Mouse (Mus musculus) frontal cortex, adult 2 months (tissue): Measurements from ENCODE around the gene Zfp874a. TPM values are rescaled to one million over a fixed set of nuclear protein-coding genes. Genes with fewer than 3 reads are reported as not detected.
"Not testable (repeated sequence)": the region's sequence is repeated elsewhere in the genome, so short reads cannot be mapped to it uniquely, and the experiment has no call there.

Experiments used
- DNase-seq, 2 experiments: peaks; one replicate each; pipeline ENCODE4 v3.0.0; 2022; ENCODE audit warnings: low spot score in 1 of 2; ENCODE audit errors: extremely low spot score in 1 of 2
- polyA plus RNA-seq: library from polyadenylated mRNA; depleted of rRNA; stranded (reverse); fragments of >200 nt; gene quantifications from 2 replicates; pipeline ENCODE4 v1.2.3, GENCODE M21; 2012; rRNA removed

Zfp874a gene
- polyA plus RNA-seq, result 8.2 and 8.4 TPM in 2 replicates

DNA sequence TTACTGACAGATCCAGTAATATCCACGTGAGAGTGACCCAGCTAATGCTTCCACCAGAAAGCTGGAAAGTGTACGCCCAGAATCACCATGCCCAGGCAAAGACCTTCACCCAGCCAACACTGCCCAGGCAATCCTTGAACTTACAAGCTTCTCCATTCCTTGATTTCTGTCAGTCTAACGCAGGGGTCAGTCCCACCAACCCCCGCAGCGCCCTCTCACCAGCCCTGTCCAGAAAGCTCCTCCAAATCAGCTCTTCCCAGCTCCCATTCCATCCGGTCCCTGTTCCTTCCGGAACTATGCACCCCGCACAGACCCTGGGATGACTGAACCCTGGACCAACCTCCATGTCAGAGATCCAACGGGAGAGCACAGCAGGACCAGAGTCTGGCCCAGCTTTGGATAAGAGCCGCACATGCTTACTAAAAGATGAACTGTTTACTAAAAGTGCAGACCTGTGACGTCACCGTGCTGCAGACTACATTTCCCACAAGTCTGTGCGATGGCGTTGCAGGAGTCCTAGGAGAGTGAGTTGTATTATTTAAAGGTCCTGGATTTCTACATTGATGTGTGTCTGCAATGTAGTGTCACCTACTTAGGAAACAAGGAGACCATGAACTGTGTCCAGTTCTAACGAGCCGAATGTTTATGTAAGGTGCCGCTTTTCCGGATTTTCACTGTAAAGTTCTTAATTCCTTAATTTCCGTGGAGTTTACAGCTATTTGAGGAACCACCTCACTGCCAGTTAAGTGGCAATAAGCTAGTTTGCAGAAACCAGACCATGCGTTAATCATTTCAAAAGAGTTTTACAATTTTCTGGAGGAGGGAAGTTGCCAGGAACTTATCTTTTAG lies at the start of gene Zfp874a:
Gene Zfp874a, minus strand, starts transcription at position 453 of the 849 bp plus-strand sequence.
- DNase-seq, result peak; percentile 91 to 95

GRCm38 (mm10) chr13:67500908-67501307 lies 49.5 kb upstream of the Zfp874a start:
- no peak for DNase-seq

DNA sequence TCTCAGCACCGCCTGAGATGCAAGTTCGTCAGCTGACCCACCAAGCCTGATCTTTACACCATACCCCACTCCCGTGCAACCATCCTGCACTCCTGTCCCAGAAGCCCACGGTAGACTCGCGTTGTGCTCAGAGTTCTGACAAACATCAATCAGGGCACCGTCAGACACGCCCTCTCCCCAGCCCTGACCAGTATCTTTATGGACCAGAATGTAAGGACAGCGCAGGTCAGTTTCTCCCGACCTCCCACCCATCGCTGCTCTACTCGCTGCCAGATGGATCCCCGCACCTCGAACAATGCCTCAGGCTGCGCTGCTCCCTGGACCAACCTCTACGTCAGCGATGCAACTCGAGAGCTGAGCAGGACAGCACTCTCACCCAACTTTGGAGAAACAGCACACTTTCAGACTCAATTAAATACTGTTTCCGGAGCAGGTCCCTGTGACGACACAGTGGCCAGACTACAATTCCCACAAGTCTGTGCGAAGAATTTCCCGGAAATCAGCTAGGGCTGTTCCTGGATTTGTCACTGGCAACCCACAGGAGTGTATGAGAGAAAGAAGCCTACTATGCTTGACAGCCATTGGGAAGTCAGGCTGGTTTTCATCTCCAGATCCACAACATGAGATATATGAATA lies 48.8 kb upstream of the Zfp874a start, which contains the start of gene Zfp58:
Gene Zfp58, minus strand, starts transcription at position 472 of the 636 bp plus-strand sequence.
- DNase-seq, result peak; percentile 90 to 94

GRCm38 (mm10) chr13:67495631-67496030 lies 44.2 kb upstream of the Zfp874a start:
- DNase-seq, result no peak

DNA sequence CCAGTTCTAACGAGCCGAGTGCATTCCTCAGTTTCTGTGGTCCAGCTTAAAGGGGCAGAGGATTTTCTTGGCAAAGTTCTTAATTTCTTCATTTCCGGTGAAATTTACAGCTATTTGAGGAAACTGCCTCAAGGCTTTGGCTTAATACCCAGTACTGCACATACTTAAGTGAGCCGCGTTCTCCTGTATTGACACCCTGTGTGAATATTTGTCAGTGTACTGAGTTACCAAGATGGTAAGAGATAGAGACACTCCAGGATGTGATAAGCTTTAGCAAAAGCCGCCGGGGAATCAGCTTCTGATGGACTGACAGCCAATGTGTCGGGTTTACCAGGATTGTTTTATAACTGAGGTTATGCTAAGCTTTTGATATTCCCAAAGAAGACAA lies 33.0 kb upstream of the Zfp874a start:
- no peak for DNase-seq

DNA sequence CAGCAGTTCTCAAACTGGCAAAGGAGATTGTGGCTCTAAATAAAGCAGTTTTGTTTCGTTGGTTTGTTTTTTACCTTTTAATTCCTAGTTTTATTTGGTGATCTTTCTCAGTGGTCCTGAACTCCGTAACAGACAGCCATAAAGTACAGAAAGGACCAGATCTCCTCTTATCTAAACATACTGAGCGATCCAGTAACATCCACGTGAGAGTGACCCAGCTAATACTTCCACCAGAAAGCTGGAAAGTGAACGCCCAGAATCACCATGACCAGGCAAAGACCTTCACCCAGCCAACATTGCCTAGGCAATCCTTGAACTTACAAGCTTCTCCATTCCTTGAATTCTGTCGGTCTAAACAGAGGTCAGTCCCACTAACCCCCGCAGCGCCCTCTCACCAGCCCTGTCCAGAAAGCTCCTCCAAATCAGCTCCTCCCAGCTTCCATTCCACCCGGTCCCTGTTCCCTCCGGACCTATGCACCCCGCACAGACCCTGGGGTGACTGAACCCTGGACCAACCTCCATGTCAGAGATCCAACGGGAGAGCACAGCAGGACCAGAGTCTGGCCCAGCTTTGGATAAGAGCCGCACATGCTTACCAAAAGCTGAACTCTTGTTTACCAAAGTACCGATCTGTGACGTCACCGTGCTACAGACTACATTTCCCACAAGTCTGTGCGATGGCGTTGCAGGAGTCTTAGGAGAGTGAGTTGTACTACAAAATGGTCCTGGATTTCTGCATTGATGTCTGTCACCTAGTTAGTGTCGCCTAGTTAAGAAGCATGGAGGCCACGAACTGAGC lies 32.4 kb upstream of the Zfp874a start, which contains the start of gene Zfp874b:
Gene Zfp874b, minus strand, starts transcription at position 634 of the 799 bp plus-strand sequence.
- peak; percentile 86 to 94 for DNase-seq

DNA sequence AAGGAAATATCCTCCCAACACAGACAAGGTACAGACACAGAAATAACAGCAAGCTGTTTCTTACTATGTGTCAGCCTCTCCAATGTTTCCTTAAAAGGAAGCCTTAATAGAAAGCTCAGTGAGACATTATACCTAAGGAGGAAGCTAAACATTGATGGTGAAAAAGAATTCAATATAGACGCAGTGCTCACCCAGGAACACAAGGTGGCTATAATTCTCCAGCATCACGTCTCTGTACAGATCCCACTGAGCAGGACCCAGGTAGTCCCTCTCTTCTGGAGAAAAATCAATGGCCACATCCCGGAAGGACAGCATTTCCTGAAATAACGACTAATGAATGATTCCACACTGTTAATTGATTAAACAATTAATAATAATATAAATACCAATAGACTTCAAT lies 30.1 kb upstream of the Zfp874a start:
- no peak for DNase-seq

- no peak for DNase-seq
Observed at GRCm38 (mm10) chr13:67469274-67469673, 17.9 kb upstream of the Zfp874a start.

- DNase-seq, result not testable (repeated sequence)
Observed at GRCm38 (mm10) chr13:67463506-67464185, 12.2 kb upstream of the Zfp874a start.

GRCm38 (mm10) chr13:67452021-67452309 lies 541 bp upstream of the Zfp874a start:
- DNase-seq, result no peak

DNA sequence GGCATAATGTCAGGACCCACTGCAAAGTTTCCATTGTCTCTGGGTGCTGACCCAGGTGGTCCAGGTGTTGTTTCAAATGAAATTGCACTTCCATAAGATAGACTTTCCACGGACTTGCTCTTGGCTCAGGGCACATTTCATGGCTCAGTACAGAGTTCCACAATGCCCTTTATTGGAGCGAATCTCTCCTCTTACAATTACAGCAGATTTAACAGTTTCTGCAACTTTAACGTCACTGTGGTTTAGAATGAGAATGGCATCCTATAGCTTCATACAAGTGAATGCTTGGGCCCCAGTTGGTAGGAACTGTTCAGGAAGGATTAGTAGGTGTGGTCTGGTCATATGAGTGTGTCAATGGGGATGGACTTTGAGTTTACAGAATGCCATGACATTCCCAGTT lies 14.3 kb downstream of the Zfp874a start:
- DNase-seq, result not testable (repeated sequence)

DNA sequence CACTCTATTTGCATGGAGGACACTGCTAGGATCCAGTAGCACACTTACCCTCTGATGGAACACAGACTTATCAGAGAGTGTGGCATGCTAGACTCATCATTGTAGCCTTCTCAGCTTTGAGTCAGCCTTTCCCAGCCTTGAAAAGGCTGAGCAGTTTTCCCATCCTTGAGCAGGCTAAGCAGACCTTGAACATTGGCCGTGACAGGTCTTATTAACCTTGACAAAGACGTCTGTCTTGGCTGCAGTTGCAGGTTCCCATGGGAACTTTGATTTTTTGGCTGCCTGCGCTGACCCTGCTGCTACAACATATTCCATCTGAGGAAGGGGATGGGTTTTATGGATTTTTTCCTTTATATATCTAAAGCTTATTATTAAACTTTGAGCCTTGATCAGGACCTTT lies 23.3 kb downstream of the Zfp874a start:
- DNase-seq, result no peak

GRCm38 (mm10) chr13:67425699-67426098 lies 25.7 kb downstream of the Zfp874a start:
- DNase-seq, result not testable (repeated sequence)

DNA sequence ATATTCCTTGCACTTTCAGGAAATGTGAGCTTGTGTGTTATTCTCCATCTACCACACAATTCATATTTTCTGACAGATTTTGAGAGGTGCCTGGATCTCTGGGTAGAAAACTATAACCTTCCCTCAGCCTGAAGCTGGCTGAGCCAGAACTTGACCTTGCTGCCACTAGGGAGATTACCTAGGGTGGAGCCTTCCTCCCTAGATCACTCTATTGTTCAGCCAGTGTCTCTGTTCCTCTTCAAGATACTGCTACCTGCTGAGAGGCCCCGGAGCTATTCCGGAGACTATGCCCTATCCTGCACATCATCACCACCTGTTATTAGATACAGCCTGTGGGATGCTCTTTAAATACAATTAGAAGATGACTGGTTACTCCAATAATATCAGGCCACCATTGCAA lies 28.9 kb downstream of the Zfp874a start:
- DNase-seq, result not testable (repeated sequence)

DNA sequence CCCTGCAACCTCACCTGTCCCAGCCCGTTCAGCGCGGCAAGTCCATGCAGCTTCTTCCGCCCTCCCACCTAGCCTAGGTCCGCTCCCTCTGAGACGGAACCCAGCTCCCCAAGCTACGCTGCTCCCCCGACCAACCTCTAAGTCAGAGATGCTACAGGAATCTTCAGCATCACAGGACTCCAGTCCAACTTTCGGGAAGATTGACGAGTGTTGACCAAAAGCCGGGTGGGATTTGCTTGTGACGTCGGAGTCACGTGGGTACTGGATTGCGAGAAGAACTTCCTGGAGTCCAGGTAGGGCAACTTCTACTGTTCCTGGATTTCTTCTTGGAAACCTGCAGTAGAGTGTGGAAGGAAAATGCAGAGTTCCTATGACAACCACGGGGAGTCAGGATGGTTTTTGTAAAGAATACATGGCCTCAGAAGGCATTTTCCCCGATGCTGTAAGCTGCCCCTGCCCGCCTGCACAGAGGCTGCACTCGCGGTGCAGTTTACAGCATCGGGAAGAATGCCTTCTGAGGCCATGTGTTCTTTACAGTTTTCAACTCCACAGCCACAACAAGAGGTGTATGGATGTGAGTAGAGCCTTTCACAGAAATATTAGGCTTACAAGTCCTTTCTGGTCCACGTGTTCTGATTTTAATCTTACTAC lies 30.1 kb downstream of the Zfp874a start, which contains the start of gene Zfp459:
Gene Zfp459, minus strand, starts transcription at position 212 of the 651 bp plus-strand sequence.
- DNase-seq, result peak; percentile 8 to 43

DNA sequence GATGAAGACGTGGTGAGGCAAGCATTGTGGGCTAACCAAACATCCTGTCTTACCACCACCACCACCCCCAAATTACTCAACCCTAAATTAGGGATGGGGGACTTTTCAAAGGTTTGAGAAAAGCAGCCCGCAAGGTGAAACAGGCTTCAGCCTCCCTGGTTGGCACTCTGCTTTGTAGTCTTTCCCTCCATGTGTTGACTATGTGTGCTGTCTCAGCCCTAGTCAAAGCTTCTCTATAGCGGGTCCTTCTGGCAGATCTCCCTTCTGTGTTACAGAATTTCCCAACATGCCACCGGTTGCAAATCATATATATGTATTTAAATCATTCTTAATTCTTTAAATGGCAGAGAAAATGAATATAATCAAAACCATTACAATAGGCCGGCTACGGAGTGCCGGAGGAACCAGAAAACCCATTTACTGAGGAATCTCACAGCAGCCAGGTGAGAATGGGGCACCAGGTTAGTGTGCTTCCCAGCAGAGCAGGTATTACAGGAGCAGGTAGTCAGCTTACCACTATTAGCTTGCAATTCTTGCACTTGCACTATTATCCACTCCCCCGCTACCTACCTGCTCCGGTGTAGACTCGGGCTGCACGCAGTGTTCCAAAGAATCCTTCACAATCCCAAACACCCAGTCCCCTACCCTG lies 30.7 kb downstream of the Zfp874a start:
- no peak for DNase-seq

GRCm38 (mm10) chr13:67416811-67417210 lies 34.6 kb downstream of the Zfp874a start:
- no peak for DNase-seq

DNA sequence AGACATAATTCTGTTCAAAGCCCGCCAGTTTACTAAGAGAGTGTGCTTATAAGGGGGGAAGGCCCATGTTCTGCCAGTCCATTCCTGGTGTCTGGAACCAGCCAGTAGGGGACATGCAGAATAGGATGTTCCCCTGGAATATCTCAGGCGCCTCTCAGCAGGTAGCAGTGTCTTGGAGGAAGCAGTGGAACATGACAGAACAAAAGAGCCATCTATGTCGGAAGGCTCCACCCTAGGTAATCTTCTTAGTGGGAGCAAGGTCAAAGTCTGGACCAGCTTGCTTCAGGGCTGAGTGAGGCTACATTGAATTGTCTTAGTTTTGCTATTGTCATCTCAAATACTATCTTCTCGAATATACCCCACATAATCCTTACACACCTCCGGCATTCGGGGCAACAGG lies 35.7 kb downstream of the Zfp874a start:
- DNase-seq, result no peak

DNA sequence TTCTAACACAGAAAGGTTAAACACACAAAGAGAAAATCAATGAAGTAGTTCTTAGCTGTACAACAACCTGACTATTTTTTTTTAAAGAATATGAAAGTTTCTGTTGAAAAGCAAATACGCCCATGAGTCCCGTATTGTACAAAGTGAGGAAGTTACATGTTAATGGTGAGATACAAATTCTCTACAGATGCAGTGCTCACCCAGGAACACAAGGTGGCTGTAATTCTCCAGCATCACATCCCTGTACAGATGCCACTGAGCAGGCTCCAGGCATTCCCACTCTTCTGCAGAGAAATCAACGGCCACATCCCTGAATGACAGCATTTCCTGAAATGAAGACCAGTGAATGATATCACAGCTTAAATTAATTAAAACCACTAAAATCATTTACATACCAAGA lies 37.8 kb downstream of the Zfp874a start:
- DNase-seq, result not testable (repeated sequence)
